Mouse (Mus musculus) G1E (cell line): ENCODE measurements at regions not wholly inside any gene's neighbourhood (a gene's known extent, or its start where the extent isn't known, plus 50 kb on each side); places are given as distances from the start of the nearest gene placed in this dataset.

Experiments used
- CTCF ChIP-seq: IDR thresholded peaks from 2 replicates; pipeline ENCODE4 v1.5.1; 2012; ENCODE audit warnings: low read depth, low read length, inconsistent platforms, mixed read lengths
- GATA1 ChIP-seq: IDR thresholded peaks from 2 replicates; pipeline ENCODE4 v1.6.1; 2012; ENCODE audit warnings: borderline replicate concordance, low read length, inconsistent platforms, mixed read lengths
- TAL1 ChIP-seq: conservative IDR thresholded peaks from 2 replicates; pipeline ENCODE4 v1.6.1; 2012; ENCODE audit warnings: low read depth, low read length, inconsistent platforms, mixed read lengths

GRCm38 (mm10) chr13:35607710-35608109 is 51.9 kb upstream of the Cdyl start:
- no peak for TF ChIP-seq GATA1
- no peak for TF ChIP-seq CTCF
- no peak for TF ChIP-seq TAL1
